Mouse (Mus musculus): ENCODE results near the gene Lrrc2. TPM values are rescaled to one million over a fixed set of nuclear protein-coding genes. Genes with fewer than 3 reads are reported as not detected.

Gene Lrrc2
- total and polyA plus RNA-seq, 3 experiments, result 0.07 TPM; not detected in 2

GRCm38 (mm10) chr9:111009763-111010162 is 58.4 kb downstream of the Lrrc2 start:
- no peak for TF ChIP-seq RCOR1 (IDR thresholded peaks at IDR 0.05; ENCODE audit: low read depth, low read length)
- no peak for TF ChIP-seq NELFE (IDR thresholded peaks at IDR 0.05; ENCODE audit: low read depth, low read length)
- TF ChIP-seq SMC3 (IDR thresholded peaks at IDR 0.05; ENCODE audit: low read depth, low read length), result no peak
- no peak for TF ChIP-seq ZMIZ1 (IDR thresholded peaks at IDR 0.05; ENCODE audit: low read depth, low read length)
- no peak for TF ChIP-seq MAFK (IDR thresholded peaks at IDR 0.05; ENCODE audit: borderline replicate concordance, low read depth, low read length)
- no peak for TF ChIP-seq CHD1 (IDR thresholded peaks at IDR 0.05; ENCODE audit: low read depth, low read length)
- TF ChIP-seq ZC3H11A (IDR thresholded peaks at IDR 0.05; ENCODE audit: low read depth, low read length), result no peak
- no peak overlapping the region for H3K27ac ChIP-seq (ENCODE audit: control insufficient read depth, low read depth, low read length)
- peaks cover 0 to 2% of the 10 kb centered on the region in 2 experiments; a peak in 1 of 4 replicates for H3K27me3 ChIP-seq (ENCODE audit: control insufficient read depth in 1 of 2, insufficient read depth in 2 of 2, low read length in 2 of 2)
- no peak overlapping the region for H3K9ac ChIP-seq (ENCODE audit: control insufficient read depth, low read depth, low read length, poor library complexity, severe bottlenecking)
- H3K36me3 ChIP-seq (ENCODE audit: control insufficient read depth in 1 of 2, insufficient read depth in 2 of 2, low read length in 2 of 2), result no peaks in the 10 kb centered on the region
- DNase-seq (ENCODE audit: low read depth, low spot score), result no peak
- H3K4me1 ChIP-seq (ENCODE audit: control insufficient read depth in 1 of 2, insufficient read depth in 2 of 2, low read length in 2 of 2), result no peaks in the 10 kb centered on the region
- H3K79me2 ChIP-seq (ENCODE audit: control insufficient read depth, insufficient read depth, low read length, poor library complexity), result no peaks in the 10 kb centered on the region
- H3K9me3 ChIP-seq (replicated peaks; ENCODE audit: insufficient read depth, low read length), result no peaks in the 10 kb centered on the region
- H3K4me3 ChIP-seq (ENCODE audit: control insufficient read depth in 1 of 2, insufficient read depth in 1 of 2, low read depth in 2 of 2, low read length in 2 of 2), result no peak overlapping the region

GRCm38 (mm10) chr9:111011550-111011949 is 60.2 kb downstream of the Lrrc2 start:
- H3K4me3 ChIP-seq (ENCODE audit: control insufficient read depth in 1 of 2, insufficient read depth in 1 of 2, low read depth in 2 of 2, low read length in 2 of 2), result no peak overlapping the region
- no peaks in the 10 kb centered on the region for H3K27me3 ChIP-seq (ENCODE audit: control insufficient read depth in 1 of 2, insufficient read depth in 2 of 2, low read length in 2 of 2)
- H3K36me3 ChIP-seq (ENCODE audit: control insufficient read depth in 1 of 2, insufficient read depth in 2 of 2, low read length in 2 of 2), result no peaks in the 10 kb centered on the region
- no peaks in the 10 kb centered on the region for H3K79me2 ChIP-seq (ENCODE audit: control insufficient read depth, insufficient read depth, low read length, poor library complexity)
- H3K9ac ChIP-seq (ENCODE audit: control insufficient read depth, low read depth, low read length, poor library complexity, severe bottlenecking), result no peak overlapping the region
- no peak overlapping the region for H3K27ac ChIP-seq (ENCODE audit: control insufficient read depth, low read depth, low read length)
- TF ChIP-seq MXI1 (IDR thresholded peaks at IDR 0.05; ENCODE audit: low read depth, low read length) (no peak), ELF1 (IDR thresholded peaks at IDR 0.05; ENCODE audit: low read depth, low read length) (no peak), SMC3 (IDR thresholded peaks at IDR 0.05; ENCODE audit: low read depth, low read length) (no peak), ZNF384 (IDR thresholded peaks at IDR 0.05; ENCODE audit: low read depth, low read length) (no peak), NRF1 (IDR thresholded peaks at IDR 0.05; ENCODE audit: insufficient read depth, low read depth, low read length, poor library complexity, severe bottlenecking) (no peak), RCOR1 (IDR thresholded peaks at IDR 0.05; ENCODE audit: low read depth, low read length) (no peak), ETS1 (IDR thresholded peaks at IDR 0.05; ENCODE audit: low read depth, low read length) (no peak), ZKSCAN1 (IDR thresholded peaks at IDR 0.05; ENCODE audit: low read depth, low read length) (no peak), MAFK (IDR thresholded peaks at IDR 0.05; ENCODE audit: borderline replicate concordance, low read depth, low read length) (no peak)
- H3K9me3 ChIP-seq (replicated peaks; ENCODE audit: insufficient read depth, low read length), result no peaks in the 10 kb centered on the region
- DNase-seq (ENCODE audit: low read depth, low spot score), result no peak
- H3K4me1 ChIP-seq (ENCODE audit: control insufficient read depth in 1 of 2, insufficient read depth in 2 of 2, low read length in 2 of 2), result no peaks in the 10 kb centered on the region

- Histone ChIP-seq H3K9ac (ENCODE audit: control insufficient read depth, low read depth, low read length, poor library complexity, severe bottlenecking) (no peak overlapping the region), H3K27ac (ENCODE audit: control insufficient read depth, low read depth, low read length) (no peak overlapping the region), H3K4me1 (ENCODE audit: control insufficient read depth in 1 of 2, insufficient read depth in 2 of 2, low read length in 2 of 2) (no peaks in the 10 kb centered on the region), H3K9me3 (replicated peaks; ENCODE audit: insufficient read depth, low read length) (no peaks in the 10 kb centered on the region), H3K36me3 (ENCODE audit: control insufficient read depth in 1 of 2, insufficient read depth in 2 of 2, low read length in 2 of 2) (no peaks in the 10 kb centered on the region), H3K79me2 (ENCODE audit: control insufficient read depth, insufficient read depth, low read length, poor library complexity) (no peaks in the 10 kb centered on the region), H3K4me3 (ENCODE audit: control insufficient read depth in 1 of 2, insufficient read depth in 1 of 2, low read depth in 2 of 2, low read length in 2 of 2) (no peak overlapping the region), H3K27me3 (ENCODE audit: control insufficient read depth in 1 of 2, insufficient read depth in 2 of 2, low read length in 2 of 2) (no peaks in the 10 kb centered on the region)
- TF ChIP-seq TCF12 (IDR thresholded peaks at IDR 0.05; ENCODE audit: low read depth, low read length) (no peak), USF1 (IDR thresholded peaks at IDR 0.05; ENCODE audit: low read depth, low read length) (no peak), ZMIZ1 (IDR thresholded peaks at IDR 0.05; ENCODE audit: low read depth, low read length) (no peak), USF2 (IDR thresholded peaks at IDR 0.05; ENCODE audit: borderline replicate concordance in 1 of 2, insufficient read depth in 1 of 2, low read depth in 1 of 2, low read length in 2 of 2) (no peak), POLR2AphosphoS2 (IDR thresholded peaks at IDR 0.05; ENCODE audit: low read length) (no peak), ZC3H11A (IDR thresholded peaks at IDR 0.05; ENCODE audit: low read depth, low read length) (no peak), MAZ (IDR thresholded peaks at IDR 0.05; ENCODE audit: low read depth, low read length) (no peak), GABPA (IDR thresholded peaks at IDR 0.05; ENCODE audit: low read depth, low read length) (no peak), SMC3 (IDR thresholded peaks at IDR 0.05; ENCODE audit: low read depth, low read length) (no peak), MAX (IDR thresholded peaks at IDR 0.05; ENCODE audit: low read length) (no peak), MYB (IDR thresholded peaks at IDR 0.05; ENCODE audit: low read depth, low read length) (no peak), CHD1 (IDR thresholded peaks at IDR 0.05; ENCODE audit: low read depth, low read length) (no peak), POLR2AphosphoS5 (IDR thresholded peaks at IDR 0.05; ENCODE audit: borderline replicate concordance, low read depth, low read length) (no peak), SIN3A (IDR thresholded peaks at IDR 0.05; ENCODE audit: low read length) (no peak), MXI1 (IDR thresholded peaks at IDR 0.05; ENCODE audit: low read depth, low read length) (no peak), MYC (IDR thresholded peaks at IDR 0.05; ENCODE audit: low read depth, low read length) (no peak), ETS1 (IDR thresholded peaks at IDR 0.05; ENCODE audit: low read depth, low read length) (no peak), ELF1 (IDR thresholded peaks at IDR 0.05; ENCODE audit: low read depth, low read length) (no peak), EP300 (IDR thresholded peaks at IDR 0.05; ENCODE audit: low read depth in 1 of 2, low read length in 2 of 2) (no peak)
- no peak for DNase-seq (ENCODE audit: low read depth, low spot score)
Measured at GRCm38 (mm10) chr9:111012041-111012440, 60.7 kb downstream of the Lrrc2 start.

All from MEL (cell line).